Mouse (Mus musculus): ENCODE measurements around the gene Nap1l4.

DNA sequence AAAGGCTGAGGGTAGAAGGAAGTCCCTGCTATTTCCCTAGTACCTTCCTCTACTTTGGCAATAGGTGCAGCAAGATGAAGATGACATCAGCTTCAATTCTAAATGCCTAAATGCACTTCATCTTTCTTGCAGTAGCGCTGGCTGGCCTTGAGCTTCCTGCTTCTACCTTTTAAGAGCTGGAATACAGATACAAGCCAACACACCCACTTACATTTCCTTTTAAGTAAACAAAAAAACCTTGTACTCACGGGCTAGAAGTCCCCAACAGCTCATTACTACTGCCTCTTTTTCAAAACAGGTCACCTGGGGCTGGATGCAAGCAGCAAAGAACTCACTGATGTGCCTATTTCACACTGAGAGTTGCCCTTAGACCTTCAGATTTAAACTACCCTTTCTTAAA lies 2.4 kb downstream of the Nap1l4 start:
- no peak for TF ChIP-seq CTCF (IDR thresholded peaks at IDR 0.05; ENCODE audit: low read depth)
- no peak for TF ChIP-seq EP300 (IDR thresholded peaks at IDR 0.05; ENCODE audit: low read depth)
